Mouse (Mus musculus): ENCODE data around the gene Fgfr2.
"Not testable (repeated sequence)": the region's sequence is repeated elsewhere in the genome, so short reads cannot be mapped to it uniquely, and the experiment has no call there.

Fgfr2 gene

DNA sequence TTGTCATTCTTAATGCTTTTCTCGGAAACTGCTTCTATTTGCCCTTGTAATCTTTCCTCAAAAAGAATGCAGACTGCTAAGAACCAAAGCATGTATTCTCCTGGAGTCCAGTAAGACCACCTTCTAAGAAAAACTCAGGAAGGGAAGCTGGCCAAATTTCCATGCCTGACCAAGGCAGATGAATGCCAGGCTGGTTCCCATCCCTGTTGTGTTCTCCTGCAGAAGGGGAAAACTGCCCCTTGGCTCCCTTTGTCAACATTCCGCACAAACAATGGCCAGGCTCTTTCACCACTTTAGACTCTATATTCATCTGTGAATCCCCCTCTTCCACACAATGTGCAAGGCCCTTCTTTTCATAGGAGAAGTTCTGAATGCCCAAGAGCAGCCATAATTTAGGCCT is 5.3 kb downstream of the Fgfr2 start:
- DNase-seq: no peak

GRCm38 (mm10) chr7:133116542-133116941 is 6.6 kb downstream of the Fgfr2 start:
- DNase-seq: no peak

- no peak for DNase-seq
Measured at GRCm38 (mm10) chr7:133115886-133116285, 7.3 kb downstream of the Fgfr2 start.

DNA sequence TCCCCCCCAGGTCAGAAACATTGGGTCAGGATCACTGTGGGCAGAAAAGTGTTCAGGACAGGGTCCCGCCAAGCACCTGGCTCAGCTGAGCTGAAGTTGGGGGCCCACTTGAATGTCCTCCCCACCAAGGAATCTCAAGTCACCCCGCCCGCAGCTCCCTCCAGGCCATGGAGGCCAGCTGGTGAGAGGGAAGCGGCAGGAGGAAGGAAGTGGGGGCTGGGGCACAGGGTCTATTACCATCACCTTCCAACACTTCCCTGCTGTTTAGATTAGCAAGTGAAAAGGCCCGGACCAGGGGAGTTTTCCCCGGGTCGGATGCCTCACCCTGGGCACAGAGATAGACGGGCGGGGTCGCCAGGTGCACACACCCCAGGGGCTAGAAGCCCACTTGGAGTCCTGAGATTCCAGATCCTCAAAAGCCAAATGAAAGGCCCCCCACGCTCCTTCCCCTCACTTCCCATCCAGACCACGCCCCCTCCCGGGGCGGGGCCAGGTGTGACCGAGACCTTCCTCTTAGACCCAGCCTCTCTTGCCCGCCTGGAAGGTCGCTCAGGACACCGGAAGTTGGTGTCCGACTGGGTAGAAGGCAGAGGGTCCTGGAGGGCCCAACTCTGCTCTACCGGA is 8.2 kb downstream of the Fgfr2 start:
- peak; percentile 22 for DNase-seq

GRCm38 (mm10) chr7:133113185-133113895 is 9.8 kb downstream of the Fgfr2 start:
- no peak for DNase-seq

DNA sequence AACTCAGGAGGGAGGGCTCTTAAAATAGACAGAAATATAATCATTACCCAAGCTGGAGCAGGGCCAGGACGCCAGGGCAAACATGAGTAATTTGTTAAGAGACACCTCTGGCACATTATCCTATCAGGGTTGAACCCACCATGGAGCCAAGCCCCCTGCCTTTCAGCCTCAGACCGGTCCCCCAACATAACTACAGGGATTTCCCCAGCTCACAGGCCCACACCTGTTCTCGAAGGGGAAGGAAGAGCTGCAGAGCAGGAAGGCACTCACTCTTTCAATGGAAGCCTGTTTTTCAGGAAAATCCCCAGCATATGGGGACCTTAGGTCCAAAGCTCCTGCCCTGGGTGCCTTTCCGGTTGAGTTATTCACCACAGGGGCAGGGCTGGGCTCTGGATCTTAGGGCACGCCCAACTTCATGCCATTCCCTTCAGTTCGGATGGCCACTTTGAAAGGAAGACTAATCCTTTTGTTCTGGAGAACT is 10.8 kb downstream of the Fgfr2 start:
- no peak for DNase-seq

GRCm38 (mm10) chr7:133109442-133109841 is 13.7 kb downstream of the Fgfr2 start:
- DNase-seq: no peak

DNA sequence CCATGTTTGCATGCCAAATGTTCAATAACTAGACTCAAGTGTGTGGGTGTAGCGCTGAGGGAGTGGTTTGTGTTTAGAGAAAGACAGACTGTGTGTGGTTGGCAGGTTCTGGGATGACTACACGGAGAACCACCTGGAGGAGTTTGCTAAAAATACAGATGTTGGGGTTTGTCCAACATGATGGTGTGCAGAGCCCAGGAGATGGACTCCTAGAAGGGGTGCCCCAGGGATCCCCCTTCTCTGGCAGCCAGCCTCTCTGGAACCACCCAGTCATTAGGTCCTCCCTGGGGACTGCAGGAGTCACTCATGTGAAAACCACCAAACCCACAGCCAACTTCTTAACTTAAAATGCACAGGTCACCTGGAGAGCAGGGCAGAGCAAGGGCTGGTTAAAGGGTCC is 14.5 kb downstream of the Fgfr2 start:
- no peak for DNase-seq

DNA sequence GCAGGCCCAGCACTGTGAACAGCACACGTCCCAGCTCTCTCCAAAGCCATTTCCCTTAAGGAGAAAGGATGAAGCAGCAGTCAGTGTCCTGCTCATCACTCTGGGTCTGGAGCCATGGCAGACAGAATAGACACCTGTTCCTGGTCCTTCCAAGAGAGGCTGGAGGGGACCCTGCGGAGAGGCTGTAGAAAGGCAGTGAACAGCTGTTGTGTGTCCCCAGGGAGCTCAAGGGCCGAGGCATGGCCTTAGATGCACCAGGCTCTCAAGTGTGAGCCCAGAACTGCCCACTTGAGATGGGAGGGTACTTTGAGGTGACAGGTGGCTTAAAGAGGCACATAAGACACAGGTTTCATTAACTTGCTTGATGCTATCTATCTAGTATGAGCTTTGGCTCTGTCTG is 20.6 kb downstream of the Fgfr2 start:
- DNase-seq: no peak

DNA sequence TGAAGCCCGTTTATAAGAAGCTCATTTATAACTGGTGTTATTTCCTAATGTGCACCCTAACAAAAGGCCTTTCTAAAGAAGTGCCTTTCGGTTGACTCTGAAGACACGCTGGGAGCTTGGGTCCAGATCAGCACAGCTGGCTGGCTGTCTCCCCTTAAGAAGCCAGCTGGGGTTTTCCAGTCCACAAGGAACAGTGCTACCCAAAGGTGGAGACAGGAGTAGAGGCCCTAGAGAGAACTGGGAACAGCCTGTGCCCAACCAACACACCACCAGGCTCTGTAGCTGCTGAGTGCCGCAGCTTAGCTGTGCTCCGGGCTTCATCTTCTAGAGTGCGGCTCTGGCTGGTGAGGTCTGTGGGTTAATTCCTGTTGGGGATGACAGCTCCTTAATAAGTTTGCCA is 22.1 kb downstream of the Fgfr2 start:
- no peak for DNase-seq

DNA sequence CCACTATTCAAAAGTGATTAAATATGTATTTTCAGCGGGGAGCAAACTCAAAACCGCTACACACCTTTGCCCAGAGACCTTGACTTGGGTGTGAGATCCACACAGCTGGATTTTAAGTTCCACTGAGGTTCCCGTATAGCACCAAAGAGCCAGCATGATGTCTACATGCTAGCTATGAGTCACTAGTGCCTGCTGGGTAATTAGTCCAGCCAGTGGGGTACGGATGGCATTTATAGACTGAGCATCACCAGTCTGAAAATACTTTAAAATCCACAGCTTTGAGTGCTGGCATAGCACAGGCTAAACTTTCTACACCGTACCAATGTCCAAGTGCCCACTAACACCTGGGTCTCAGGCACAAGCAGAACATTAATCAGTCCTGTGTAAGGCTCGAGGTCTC is 23.0 kb downstream of the Fgfr2 start:
- DNase-seq: no peak

DNA sequence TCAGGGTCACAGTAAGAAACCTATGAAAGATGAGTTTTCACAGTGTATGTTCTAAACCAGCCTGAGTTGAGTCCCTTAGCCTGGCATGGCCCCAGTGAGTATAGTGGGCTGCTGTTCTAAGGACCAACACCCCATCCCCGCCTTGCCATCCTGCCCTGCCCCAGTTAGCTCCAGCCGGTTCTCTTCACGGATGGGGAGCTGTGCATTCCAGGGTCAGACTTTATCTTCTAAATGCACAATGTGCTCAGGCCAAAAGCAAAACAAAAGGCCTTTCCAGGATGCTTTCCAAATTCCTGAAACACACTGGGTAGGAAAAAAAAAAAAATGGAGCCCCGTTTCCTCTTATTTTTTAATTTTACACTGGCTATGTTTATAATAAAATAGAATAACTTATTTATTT is 23.9 kb downstream of the Fgfr2 start:
- no peak for DNase-seq

GRCm38 (mm10) chr7:133098118-133098793 is 24.9 kb downstream of the Fgfr2 start:
- DNase-seq: peak; percentile 35

DNA sequence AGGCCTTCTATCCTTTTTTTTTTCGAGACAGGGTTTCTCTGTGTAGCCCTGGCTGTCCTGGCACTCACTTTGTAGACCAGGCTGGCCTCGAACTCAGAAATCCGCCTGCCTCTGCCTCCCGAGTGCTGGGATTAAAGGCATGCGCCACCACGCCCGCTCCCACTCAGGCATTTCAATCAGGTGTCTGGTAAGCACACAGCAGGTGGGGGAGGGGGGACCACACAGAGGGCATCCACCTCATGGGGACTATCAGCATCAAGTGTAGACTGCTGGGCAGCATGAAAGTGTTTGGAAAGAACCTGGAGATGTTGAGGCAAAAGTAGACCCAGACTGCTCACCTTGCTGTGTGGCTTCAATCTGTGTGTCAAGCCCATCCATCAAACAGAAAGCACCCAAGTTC is 27.5 kb downstream of the Fgfr2 start:
- DNase-seq: not testable (repeated sequence)

DNA sequence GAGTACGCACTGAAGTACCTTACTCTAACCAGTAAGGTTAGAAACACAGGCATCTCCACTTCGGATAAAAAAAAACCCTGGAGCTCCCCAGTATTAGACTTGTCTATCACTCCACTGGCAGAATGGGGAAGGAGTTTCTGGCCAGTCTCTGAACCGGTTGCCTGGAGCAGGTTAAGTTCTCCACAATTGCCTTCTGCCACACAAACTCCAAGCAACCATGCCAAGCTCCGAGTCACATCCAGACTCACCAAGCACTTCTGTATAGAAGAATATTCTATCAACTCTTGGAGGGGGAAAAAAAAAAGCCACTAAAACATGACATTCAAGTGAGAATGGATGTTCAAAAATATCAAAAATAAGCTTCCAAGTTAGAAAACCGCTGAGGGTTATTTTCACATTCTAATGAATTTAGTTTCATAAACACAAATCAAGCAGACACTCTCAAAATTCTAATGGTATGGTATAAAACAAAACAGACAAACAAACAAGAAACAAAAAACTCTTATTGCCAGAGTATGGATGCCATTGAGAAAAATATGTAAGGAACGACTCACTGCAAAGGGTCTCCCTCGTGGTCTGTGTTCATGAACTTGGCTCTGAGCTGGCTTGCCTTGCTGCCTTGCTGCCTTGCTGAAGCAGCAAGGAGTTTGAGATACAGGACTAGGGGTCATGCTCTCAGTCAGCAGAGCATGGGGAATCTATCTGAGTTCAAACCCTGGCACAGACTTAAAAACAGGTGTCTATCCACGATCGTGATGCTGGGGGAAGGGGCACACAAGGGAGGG is 28.2 kb downstream of the Fgfr2 start:
- DNase-seq: no peak

DNA sequence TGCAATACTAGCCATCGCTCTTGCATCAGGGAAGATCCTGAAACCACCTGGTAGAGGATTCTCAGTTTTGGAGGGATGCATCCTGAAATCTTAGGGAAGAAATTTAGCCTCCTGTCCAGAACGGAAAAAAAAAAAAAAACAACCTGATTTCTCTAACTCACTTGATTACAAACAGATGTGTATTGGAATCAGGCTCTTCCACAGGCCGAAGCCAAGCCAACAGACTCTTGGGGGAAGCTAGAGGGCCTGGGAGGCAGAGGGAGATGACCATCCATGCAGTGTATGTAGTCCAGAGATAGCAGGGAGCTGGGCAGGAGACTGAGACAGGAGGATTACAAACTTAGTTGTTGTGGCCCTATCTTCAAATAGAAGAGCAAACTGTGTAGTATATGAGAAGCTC is 29.0 kb downstream of the Fgfr2 start:
- DNase-seq: no peak

- DNase-seq: no peak
Measured at GRCm38 (mm10) chr7:133093731-133094130, 29.4 kb downstream of the Fgfr2 start.

DNA sequence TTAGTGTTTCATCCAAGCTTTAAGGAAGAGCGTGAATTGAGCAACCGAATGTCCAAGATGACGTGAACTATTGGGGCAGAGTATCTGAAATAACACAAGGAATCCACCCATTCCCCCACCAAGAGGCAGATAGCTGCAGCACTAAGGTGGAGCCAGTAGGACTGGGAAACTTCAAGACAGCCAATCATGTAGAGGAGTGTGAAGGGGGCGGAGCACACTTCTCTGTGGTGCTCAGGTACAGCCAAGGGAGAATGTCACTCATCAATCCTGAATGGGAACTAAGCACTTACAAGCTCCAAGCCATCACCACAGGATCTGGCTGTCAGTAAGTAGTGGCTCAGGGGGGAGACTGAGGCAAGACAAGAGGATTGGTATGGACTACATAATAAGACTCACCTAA is 32.5 kb downstream of the Fgfr2 start:
- DNase-seq: no peak

DNA sequence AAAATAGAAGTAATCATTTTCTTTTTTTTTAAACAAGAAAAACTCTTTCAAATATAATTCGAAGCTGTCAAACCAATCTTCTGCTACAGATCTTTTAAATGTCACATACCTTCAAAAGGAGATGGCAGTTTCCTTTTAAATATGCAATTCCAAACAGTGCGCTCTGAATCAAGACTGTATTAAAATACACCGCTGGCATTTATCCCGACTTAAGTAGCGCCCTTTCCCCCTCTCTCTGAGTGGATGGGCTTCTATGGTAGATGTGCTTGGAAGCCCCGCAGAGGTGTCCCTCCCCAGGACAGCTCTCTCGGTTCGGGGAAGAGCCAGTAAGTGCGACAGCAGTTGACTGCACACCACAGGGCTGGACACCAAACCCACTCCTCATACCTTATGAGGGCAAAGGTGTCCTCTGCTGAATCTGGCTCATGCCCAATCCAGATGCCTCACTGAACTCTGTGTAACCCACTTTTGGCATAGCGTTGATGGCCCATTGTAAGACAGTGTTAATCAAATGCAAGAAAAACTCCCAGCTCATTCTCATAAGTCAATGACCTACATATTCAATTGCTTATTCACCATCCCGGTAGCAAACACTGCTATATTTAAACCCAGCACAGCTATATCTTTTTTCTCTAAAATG is 33.4 kb downstream of the Fgfr2 start:
- no peak for DNase-seq

GRCm38 (mm10) chr7:133088830-133089261 is 34.3 kb downstream of the Fgfr2 start:
- peak; percentile 63 for DNase-seq

GRCm38 (mm10) chr7:133088411-133088810 is 34.7 kb downstream of the Fgfr2 start:
- DNase-seq: no peak

DNA sequence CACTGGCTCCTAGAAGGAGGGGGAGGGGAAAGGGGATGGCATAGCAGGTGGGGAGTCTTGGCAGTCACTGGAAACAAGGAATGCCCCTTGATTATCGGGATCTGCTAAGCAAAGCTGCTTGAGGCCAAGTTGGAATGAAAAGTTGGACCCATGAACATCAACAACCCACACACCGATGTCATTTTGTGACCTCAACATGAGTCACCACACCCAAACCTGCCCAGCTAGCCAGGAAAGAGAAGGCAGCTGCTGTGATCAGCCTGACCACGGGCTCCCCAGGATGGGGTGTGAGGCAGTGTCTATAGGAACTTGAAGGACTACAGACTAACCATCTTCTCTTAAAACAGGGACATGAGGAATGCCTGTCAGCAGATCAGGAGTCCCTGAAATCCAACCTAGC is 37.7 kb downstream of the Fgfr2 start:
- DNase-seq: no peak

Data from cerebellum, adult 11 months (tissue).